Mouse (Mus musculus) limb, embryonic 14.5 days (tissue): ENCODE results near the gene Gm6377. TPM values are rescaled to one million over a fixed set of nuclear protein-coding genes. Genes with fewer than 3 reads are reported as not detected.

Source experiments
- ATAC-seq: fragments of 200-750 bp; cut with Nextera tagmentation; 2 replicates; pipeline ENCODE4 v1.8.0; 2017; ENCODE audit warnings: low read depth, moderate number of reproducible peaks, moderate TSS enrichment; ENCODE audit not compliant: low FRiP score
- DNase-seq: peaks from one replicate; pipeline ENCODE4 v3.0.0-alpha.2; 2015; ENCODE audit warnings: low spot score
- H3K27ac ChIP-seq: fragments of 300-500 bp; sonication (generic); replicated peaks from 2 replicates; pipeline ENCODE4 v1.5.1; 2014; ENCODE audit warnings: low read depth, mild to moderate bottlenecking, low read length, moderate library complexity, mixed read lengths
- H3K27me3 ChIP-seq: fragments of 300-500 bp; sonication (generic); 2 replicates; pipeline ENCODE4 v1.6.1; 2014; ENCODE audit warnings: low read length, mixed read lengths; ENCODE audit not compliant: control insufficient read depth, insufficient read depth
- H3K36me3 ChIP-seq: fragments of 300-500 bp; sonication (generic); 2 replicates; pipeline ENCODE4 v1.6.1; 2014; ENCODE audit warnings: mild to moderate bottlenecking, low read length, moderate library complexity, mixed read lengths; ENCODE audit not compliant: control insufficient read depth, insufficient read depth
- H3K4me1 ChIP-seq: fragments of 300-500 bp; sonication (generic); 2 replicates; pipeline ENCODE4 v1.6.1; 2014; ENCODE audit warnings: antibody characterized with exemption, low read length, mixed read lengths; ENCODE audit not compliant: control insufficient read depth, insufficient read depth
- H3K4me2 ChIP-seq: fragments of 300-500 bp; sonication (generic); replicated peaks from 2 replicates; pipeline ENCODE4 v1.6.1; 2014; ENCODE audit warnings: low read depth, mild to moderate bottlenecking, low read length, moderate library complexity; ENCODE audit not compliant: severe bottlenecking
- H3K4me3 ChIP-seq: fragments of 300-500 bp; sonication (generic); replicated peaks from 2 replicates; pipeline ENCODE4 v1.5.1; 2014; ENCODE audit warnings: low read length
- H3K9ac ChIP-seq: fragments of 300-500 bp; sonication (generic); 2 replicates; pipeline ENCODE4 v1.6.1; 2014; ENCODE audit warnings: mild to moderate bottlenecking, low read depth, low read length, moderate library complexity; ENCODE audit not compliant: severe bottlenecking
- H3K9me3 ChIP-seq: fragments of 300-500 bp; sonication (generic); 2 replicates; pipeline ENCODE4 v1.6.1; 2016; ENCODE audit warnings: low read length; ENCODE audit not compliant: control insufficient read depth
- POLR2A ChIP-seq: fragments of 200-500 bp; IDR thresholded peaks from 2 replicates; pipeline ENCODE4 v1.8.0; 2012; ENCODE audit warnings: inconsistent platforms, mild to moderate bottlenecking, moderate library complexity, borderline replicate concordance; ENCODE audit not compliant: insufficient read depth, insufficient read length; ENCODE audit errors: extremely low read depth
- WGBS: fragments of 180-500 bp; shearing (Covaris S2); extraction: QIAGEN DNeasy Blood & Tissue Kit; methylation state at CpG from one replicate; pipeline ENCODE4 v1.1.7; 2014; 5-methylcytosine and 5-hydroxymethylcytosine counted together
- polyA plus RNA-seq, 2 experiments: library from polyadenylated mRNA; depleted of rRNA in 1 of 2; stranded (reverse) in 1 of 2; unstranded in 1 of 2; fragments of >200 nt; fragmentation: Nextera tagmentation in 1 of 2; extraction: Ambion mirVana in 1 of 2; gene quantifications; 2 replicates each; pipeline versions ENCODE4 v1.2.1 to v1.2.3; 2012 to 2014

The Gm6377 gene
- polyA plus RNA-seq, 2 experiments: 0.10 to 0.11 TPM

DNA sequence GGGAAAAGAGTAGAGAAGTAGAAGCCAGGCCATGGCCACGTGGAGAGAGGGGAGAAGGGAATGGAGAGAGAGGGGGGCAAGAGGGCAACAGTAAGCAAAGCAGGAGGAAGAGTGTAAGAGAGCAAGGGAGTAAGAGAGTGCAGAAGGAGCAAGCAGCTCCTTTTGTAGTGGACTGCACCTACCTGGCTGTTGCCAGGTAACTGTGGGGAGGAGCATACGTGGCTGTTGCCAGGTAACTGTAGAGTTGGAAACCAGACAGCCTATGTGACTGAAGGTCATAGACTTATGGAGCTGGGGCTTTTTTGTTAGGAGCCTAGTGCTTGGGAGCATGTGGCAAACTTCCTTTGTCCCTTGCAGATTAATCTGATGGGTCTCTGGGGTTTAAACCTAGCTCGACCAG, 21.1 kb upstream of the Gm6377 start:
- no peak for TF ChIP-seq POLR2A
- WGBS: 62% methylated on average over 3 of the region's 3 CpGs
- DNase-seq: no peak

DNA sequence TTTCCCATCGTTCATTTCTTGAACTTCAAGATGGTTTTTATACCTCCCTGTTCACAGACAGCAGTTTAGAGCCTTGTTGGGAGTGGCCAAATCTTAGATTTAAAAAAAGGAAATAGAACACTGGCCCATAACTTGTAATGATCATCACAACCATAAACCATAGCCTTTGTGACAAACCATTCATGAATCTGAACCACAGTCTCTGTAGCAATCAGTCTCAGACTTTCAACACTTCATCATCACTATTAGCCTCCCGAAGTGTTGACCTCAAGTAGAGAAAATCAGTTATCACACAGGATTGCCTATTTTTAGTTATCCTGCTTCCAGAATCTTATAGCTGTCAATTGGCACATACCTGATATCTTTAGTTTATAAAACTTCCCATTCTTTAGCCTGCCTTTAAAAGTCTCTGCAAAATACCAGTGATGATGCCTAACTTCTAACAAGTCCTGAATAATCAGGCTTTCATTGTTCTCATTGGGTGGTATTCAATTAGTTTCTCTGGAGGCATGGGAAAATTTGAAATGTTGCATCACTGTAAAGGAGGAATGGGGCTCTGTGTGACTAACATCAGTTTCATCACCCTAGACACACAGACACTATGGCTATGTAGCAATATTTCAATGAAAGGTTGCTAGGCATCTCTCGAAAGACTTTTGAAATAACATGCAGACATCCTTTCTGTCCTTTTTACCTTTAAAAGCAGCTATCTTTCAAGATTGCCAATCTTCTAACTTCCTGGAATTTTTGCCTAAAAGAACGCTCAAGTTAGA, 11.7 kb upstream of the Gm6377 start:
- 87% methylated on average over 4 of the region's 4 CpGs for WGBS

More for the DNA sequence above, 21.1 kb upstream of the Gm6377 start:
- Histone ChIP-seq H3K4me1 (no peaks in the 10 kb centered on the region), H3K27ac (no peak overlapping the region), H3K4me2 (no peak overlapping the region), H3K27me3 (no peaks in the 10 kb centered on the region), H3K9me3 (no peaks in the 10 kb centered on the region), H3K4me3 (no peak overlapping the region), H3K36me3 (no peaks in the 10 kb centered on the region), H3K9ac (no peak overlapping the region)
- ATAC-seq: no peak

DNA sequence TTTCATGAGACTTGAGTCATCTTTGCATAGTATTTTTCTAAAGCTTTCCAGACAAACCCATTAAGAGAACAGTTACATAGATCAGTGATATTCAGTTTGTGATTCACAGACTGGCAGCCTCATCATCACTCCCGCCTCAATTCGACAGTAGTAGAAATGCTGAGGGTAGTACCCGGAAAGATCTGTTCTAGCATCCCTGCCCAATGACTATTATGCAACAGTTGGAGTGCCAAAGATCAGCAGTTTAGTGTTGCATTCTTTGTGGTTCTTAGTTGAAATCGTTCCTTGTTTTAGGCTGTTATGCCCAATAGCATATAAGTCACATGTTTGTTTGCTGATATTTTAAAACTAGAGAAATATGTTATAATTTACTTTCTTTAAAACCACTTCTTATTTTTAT, 6.9 kb upstream of the Gm6377 start:
- no peak for ATAC-seq
- no peak for DNase-seq
- Histone ChIP-seq H3K9me3 (no peaks in the 10 kb centered on the region), H3K4me3 (no peak overlapping the region), H3K27me3 (no peaks in the 10 kb centered on the region), H3K4me1 (no peaks in the 10 kb centered on the region), H3K36me3 (no peaks in the 10 kb centered on the region), H3K27ac (no peak overlapping the region), H3K4me2 (no peak overlapping the region), H3K9ac (no peak overlapping the region)
- 96% methylated on average over 4 of the region's 4 CpGs for WGBS
- TF ChIP-seq POLR2A: no peak

More for the DNA sequence above, 11.7 kb upstream of the Gm6377 start:
- no peaks in the 10 kb centered on the region for H3K27me3 ChIP-seq
- DNase-seq (no peak), ATAC-seq (no peak)
- TF ChIP-seq POLR2A: no peak
- H3K4me2 ChIP-seq: no peak overlapping the region
- H3K4me3 ChIP-seq: no peak overlapping the region
- H3K27ac ChIP-seq: no peak overlapping the region
- H3K4me1 ChIP-seq: no peaks in the 10 kb centered on the region
- H3K36me3 ChIP-seq: no peaks in the 10 kb centered on the region
- no peaks in the 10 kb centered on the region for H3K9me3 ChIP-seq
- H3K9ac ChIP-seq: no peak overlapping the region

DNA sequence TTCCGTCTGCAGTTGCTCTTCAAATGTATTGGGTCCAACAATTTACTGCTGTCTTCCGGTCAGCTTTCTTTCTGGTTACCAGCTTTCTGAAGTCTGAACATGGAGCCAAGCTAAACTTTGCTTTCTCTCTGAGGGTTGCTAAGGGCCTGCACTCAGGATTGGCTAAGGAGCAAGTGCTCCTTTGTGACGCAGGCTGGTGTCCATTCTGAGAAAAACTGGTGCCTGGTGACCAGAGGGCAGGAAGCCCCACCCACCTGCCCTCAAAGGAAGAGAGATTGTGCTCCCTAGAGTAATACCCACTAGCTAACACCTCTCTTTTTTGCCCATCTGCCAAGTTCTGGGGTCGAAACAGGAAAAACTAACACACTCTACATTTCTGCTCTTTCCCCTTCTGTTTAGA, 5.6 kb upstream of the Gm6377 start:
- H3K9ac ChIP-seq: no peak overlapping the region
- no peak overlapping the region for H3K4me3 ChIP-seq
- H3K4me2 ChIP-seq: no peak overlapping the region
- H3K36me3 ChIP-seq: no peaks in the 10 kb centered on the region
- DNase-seq (no peak), ATAC-seq (no peak)
- no peaks in the 10 kb centered on the region for H3K27me3 ChIP-seq
- no peak overlapping the region for H3K27ac ChIP-seq
- 63% methylated on average over 4 of the region's 4 CpGs for WGBS
- no peak for TF ChIP-seq POLR2A
- H3K4me1 ChIP-seq: no peaks in the 10 kb centered on the region
- no peaks in the 10 kb centered on the region for H3K9me3 ChIP-seq

DNA sequence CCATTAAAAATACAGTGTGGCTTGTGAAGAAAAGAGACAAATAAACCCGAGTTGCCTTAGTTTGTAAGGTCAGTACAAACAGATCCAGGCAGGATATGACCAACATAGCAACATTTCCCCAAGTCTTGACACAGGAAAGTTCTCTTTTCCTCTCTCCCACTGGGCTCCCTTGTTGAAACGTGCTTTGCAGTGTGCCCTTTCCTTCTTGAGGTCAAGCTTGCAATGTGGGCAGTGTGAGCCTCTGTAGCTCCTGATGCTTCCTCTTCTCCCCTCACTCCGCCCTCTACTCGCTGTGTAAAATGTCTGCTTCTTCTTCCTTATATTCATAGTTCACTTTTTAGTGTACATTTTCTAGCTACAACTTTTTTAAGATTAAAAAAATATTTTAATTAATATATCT, 5.1 kb upstream of the Gm6377 start:
- no peak for ATAC-seq
- Histone ChIP-seq H3K4me2 (no peak overlapping the region), H3K9me3 (no peaks in the 10 kb centered on the region), H3K4me1 (no peaks in the 10 kb centered on the region), H3K27ac (no peak overlapping the region), H3K27me3 (no peaks in the 10 kb centered on the region), H3K4me3 (no peak overlapping the region), H3K36me3 (no peaks in the 10 kb centered on the region), H3K9ac (no peak overlapping the region)
- no peak for DNase-seq
- WGBS: 61% methylated on average over 4 of the region's 4 CpGs
- TF ChIP-seq POLR2A: no peak
